Mouse (Mus musculus) hindbrain, embryonic 12.5 days (tissue): ENCODE measurements around the gene Comp. TPM values are rescaled to one million over a fixed set of nuclear protein-coding genes. Genes with fewer than 3 reads are reported as not detected.
A peak's percentile ranks its signal among the peaks of the same experiment; 100 is the strongest.

Source experiments
- ATAC-seq: fragments of 200-750 bp; cut with Nextera tagmentation; 2 replicates; pipeline ENCODE4 v1.8.0; 2017; ENCODE audit warnings: moderate TSS enrichment; ENCODE audit not compliant: low FRiP score
- H3K27ac ChIP-seq: fragments of 300-500 bp; sonication (generic); 2 replicates; pipeline ENCODE4 v1.5.1; 2016; ENCODE audit warnings: mild to moderate bottlenecking
- H3K27me3 ChIP-seq: fragments of 300-500 bp; sonication (generic); 2 replicates; pipeline ENCODE4 v1.6.1; 2016; ENCODE audit warnings: mild to moderate bottlenecking
- H3K36me3 ChIP-seq: fragments of 300-500 bp; sonication (generic); 2 replicates; pipeline ENCODE4 v1.6.1; 2016; ENCODE audit warnings: mild to moderate bottlenecking
- H3K4me1 ChIP-seq: fragments of 300-500 bp; sonication (generic); 2 replicates; pipeline ENCODE4 v1.6.1; 2016
- H3K4me2 ChIP-seq: fragments of 300-500 bp; sonication (generic); replicated peaks from 2 replicates; pipeline ENCODE4 v1.6.1; 2016; ENCODE audit warnings: mild to moderate bottlenecking
- H3K4me3 ChIP-seq: fragments of 300-500 bp; sonication (generic); 2 replicates; pipeline ENCODE4 v1.5.1; 2016; ENCODE audit warnings: mild to moderate bottlenecking
- H3K9ac ChIP-seq: fragments of 300-500 bp; sonication (generic); 2 replicates; pipeline ENCODE4 v1.6.1; 2016; ENCODE audit warnings: mild to moderate bottlenecking, moderate library complexity
- H3K9me3 ChIP-seq: fragments of 300-500 bp; sonication (generic); replicated peaks from 2 replicates; pipeline ENCODE4 v1.6.1; 2016; ENCODE audit warnings: mild to moderate bottlenecking
- WGBS: fragments of 180-500 bp; shearing (Covaris S2); methylation state at CpG from one replicate; pipeline ENCODE4 v1.1.7; 2016; 5-methylcytosine and 5-hydroxymethylcytosine counted together
- polyA plus RNA-seq: library from polyadenylated mRNA; unstranded; fragments of >200 nt; fragmentation: Nextera tagmentation; extraction: Ambion mirVana; gene quantifications from 2 replicates; pipeline ENCODE4 v1.2.1, GENCODE M21; 2016

The Comp gene
- polyA plus RNA-seq, 1 experiment from 2014 or later: 1.2 TPM

DNA sequence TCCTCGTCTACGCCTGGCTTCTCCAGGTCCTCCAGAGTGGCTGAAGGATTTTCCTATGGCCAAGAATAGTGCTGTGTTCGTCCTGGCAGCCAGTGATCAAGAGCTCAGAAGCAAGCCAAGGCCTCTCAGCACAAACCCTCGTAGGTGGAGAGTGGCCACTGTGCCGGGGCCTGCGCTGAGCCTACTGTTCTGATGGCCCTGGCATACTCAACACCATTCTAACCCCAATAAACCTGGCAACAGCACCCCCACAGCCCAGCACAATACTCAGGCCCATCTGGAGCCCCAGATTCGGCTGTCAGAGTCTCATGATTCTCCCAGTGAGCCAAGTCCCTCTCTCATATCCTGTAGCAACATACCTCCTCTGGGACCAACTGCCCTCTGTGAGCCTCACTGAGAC lies 32.7 kb upstream of the Comp start:
- Histone ChIP-seq H3K4me1 (peaks cover 3% of the 10 kb centered on the region; the same call in 1 of the 2 replicates), H3K4me2 (no peak overlapping the region), H3K9ac (no peak overlapping the region), H3K27me3 (no peaks in the 10 kb centered on the region), H3K9me3 (no peaks in the 10 kb centered on the region), H3K36me3 (peaks cover 84% of the 10 kb centered on the region), H3K27ac (no peak overlapping the region), H3K4me3 (no peak overlapping the region)
- WGBS: 92% methylated on average over 7 of the region's 7 CpGs
- no peak for ATAC-seq

DNA sequence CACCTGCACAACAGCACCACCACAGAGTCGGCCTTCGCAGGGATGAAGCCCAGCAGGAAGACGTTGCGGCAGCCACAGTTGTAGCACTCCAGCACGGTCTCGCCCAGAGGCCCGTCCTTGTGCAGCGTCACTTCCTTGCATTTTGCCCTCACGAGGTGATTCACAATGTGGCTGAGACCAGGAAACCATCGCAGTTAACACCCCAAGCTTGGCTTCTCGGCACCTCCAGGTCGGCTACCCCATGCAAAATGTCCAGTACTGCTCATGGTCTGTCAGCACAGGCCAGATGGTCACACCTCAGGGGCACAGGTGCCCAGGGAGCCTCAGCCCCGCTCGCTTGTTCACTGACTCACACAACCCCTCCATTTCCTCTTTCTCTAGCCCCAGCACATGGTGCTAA lies 31.4 kb upstream of the Comp start:
- WGBS: 94% methylated on average over 14 of the region's 14 CpGs
- H3K27me3 ChIP-seq: no peaks in the 10 kb centered on the region
- ATAC-seq: no peak
- H3K9ac ChIP-seq: no peak overlapping the region
- peaks cover 5% of the 10 kb centered on the region; the same call in 1 of the 2 replicates for H3K4me1 ChIP-seq
- H3K4me2 ChIP-seq: no peak overlapping the region
- H3K27ac ChIP-seq: no peak overlapping the region
- peaks cover 78% of the 10 kb centered on the region for H3K36me3 ChIP-seq
- H3K4me3 ChIP-seq: no peak overlapping the region
- no peaks in the 10 kb centered on the region for H3K9me3 ChIP-seq

GRCm38 (mm10) chr8:70343076-70343475 lies 30.3 kb upstream of the Comp start:
- Histone ChIP-seq H3K27ac (no peak overlapping the region), H3K4me1 (peaks cover 5% of the 10 kb centered on the region; the same call in 1 of the 2 replicates), H3K36me3 (peaks cover 71% of the 10 kb centered on the region), H3K27me3 (no peaks in the 10 kb centered on the region), H3K4me3 (no peak overlapping the region), H3K9me3 (no peaks in the 10 kb centered on the region), H3K4me2 (no peak overlapping the region), H3K9ac (no peak overlapping the region)
- no peak for ATAC-seq
- WGBS: 82% methylated on average over 7 of the region's 7 CpGs

DNA sequence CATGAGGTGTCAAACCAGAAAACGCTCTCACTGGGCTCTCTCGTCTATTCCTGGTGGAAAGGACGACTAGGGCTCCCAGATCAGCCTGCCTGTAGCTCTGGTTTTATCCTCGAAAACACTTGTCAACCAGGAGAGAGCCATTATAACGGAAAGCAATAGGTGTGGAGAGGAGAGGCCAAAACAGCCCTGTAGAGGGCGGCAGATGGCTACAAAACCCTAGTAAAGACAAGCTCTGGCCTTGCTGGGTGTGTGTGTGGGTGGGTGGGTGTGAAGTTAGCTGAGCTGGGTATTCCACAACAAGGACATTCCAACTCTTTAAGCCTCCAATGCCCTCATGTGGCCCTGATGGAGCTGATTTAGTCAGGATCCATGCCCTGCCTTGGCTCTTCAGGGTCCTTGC lies 29.7 kb upstream of the Comp start:
- Histone ChIP-seq H3K4me2 (no peak overlapping the region), H3K36me3 (peaks cover 69% of the 10 kb centered on the region), H3K9me3 (no peaks in the 10 kb centered on the region), H3K27ac (no peak overlapping the region), H3K4me1 (peaks cover 8% of the 10 kb centered on the region; the same call in 1 of the 2 replicates), H3K27me3 (no peaks in the 10 kb centered on the region), H3K4me3 (no peak overlapping the region), H3K9ac (no peak overlapping the region)
- 65% methylated on average over 6 of the region's 6 CpGs for WGBS
- ATAC-seq: no peak

GRCm38 (mm10) chr8:70344279-70344678 lies 29.1 kb upstream of the Comp start:
- no peak overlapping the region for H3K27ac ChIP-seq
- ATAC-seq: no peak
- H3K4me1 ChIP-seq: peaks cover 14% of the 10 kb centered on the region; the same call in 1 of the 2 replicates
- 92% methylated on average over 2 of the region's 2 CpGs for WGBS
- no peak overlapping the region for H3K4me3 ChIP-seq
- H3K9ac ChIP-seq: 0 out of 2 replicates have a peak overlapping the region, but pooled peaks have one; percentile 24
- no peaks in the 10 kb centered on the region for H3K9me3 ChIP-seq
- no peaks in the 10 kb centered on the region for H3K27me3 ChIP-seq
- no peak overlapping the region for H3K4me2 ChIP-seq
- H3K36me3 ChIP-seq: peaks cover 69% of the 10 kb centered on the region

GRCm38 (mm10) chr8:70347443-70347842 lies 25.9 kb upstream of the Comp start:
- Histone ChIP-seq H3K4me2 (no peak overlapping the region), H3K4me1 (peaks cover 44% of the 10 kb centered on the region), H3K27ac (no peak overlapping the region), H3K27me3 (no peaks in the 10 kb centered on the region), H3K4me3 (no peak overlapping the region), H3K9me3 (no peaks in the 10 kb centered on the region), H3K9ac (no peak overlapping the region), H3K36me3 (peaks cover 45% of the 10 kb centered on the region)
- 85% methylated on average over 4 of the region's 4 CpGs for WGBS
- ATAC-seq: no peak

- 83% methylated on average over 1 of the region's 1 CpGs for WGBS
- Histone ChIP-seq H3K9ac (no peak overlapping the region), H3K36me3 (peaks cover 40% of the 10 kb centered on the region), H3K4me1 (peaks cover 44% of the 10 kb centered on the region), H3K4me3 (no peak overlapping the region), H3K9me3 (no peaks in the 10 kb centered on the region), H3K27me3 (no peaks in the 10 kb centered on the region), H3K4me2 (no peak overlapping the region), H3K27ac (no peak overlapping the region)
- no peak for ATAC-seq
Observed at GRCm38 (mm10) chr8:70347860-70348420, 25.4 kb upstream of the Comp start.

GRCm38 (mm10) chr8:70351035-70351999 lies 22.0 kb upstream of the Comp start:
- WGBS: 59% methylated on average over 15 of the region's 15 CpGs
- H3K9ac ChIP-seq: peak overlapping the region; percentile 99
- no peak for ATAC-seq

DNA sequence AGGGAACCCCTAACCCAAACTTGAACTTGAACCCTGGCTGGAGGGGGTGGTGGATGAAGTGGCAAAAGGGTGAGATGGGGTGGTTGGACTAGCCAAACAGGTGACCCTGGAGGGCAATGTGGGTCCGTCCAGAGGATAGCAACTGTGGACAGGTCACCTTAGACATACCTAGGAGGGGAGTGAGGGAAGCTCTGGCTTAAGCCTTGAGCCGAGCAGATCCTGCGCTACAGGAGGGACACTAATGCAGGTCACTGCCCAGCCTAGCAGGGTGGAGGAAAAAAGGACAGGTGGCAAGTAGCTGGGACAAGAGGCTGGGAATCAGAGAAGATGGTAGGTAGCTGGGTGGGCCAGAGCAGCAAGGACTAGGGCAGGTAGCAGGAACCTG lies 21.4 kb upstream of the Comp start:
- peaks cover 45% of the 10 kb centered on the region for H3K4me1 ChIP-seq
- no peak overlapping the region for H3K27ac ChIP-seq
- WGBS: 34% methylated on average over 3 of the region's 3 CpGs
- H3K9me3 ChIP-seq: no peaks in the 10 kb centered on the region
- H3K4me2 ChIP-seq: peak overlapping the region; percentile 90
- ATAC-seq: no peak
- H3K36me3 ChIP-seq: peaks cover 21% of the 10 kb centered on the region
- H3K27me3 ChIP-seq: no peaks in the 10 kb centered on the region
- peak overlapping the region; percentile 99 for H3K9ac ChIP-seq
- peak overlapping the region; percentile 100 for H3K4me3 ChIP-seq

More at GRCm38 (mm10) chr8:70351035-70351999, 22.0 kb upstream of the Comp start:
- Histone ChIP-seq H3K36me3 (peaks cover 25% of the 10 kb centered on the region), H3K4me3 (peak overlapping the region; percentile 100), H3K4me2 (peak overlapping the region; percentile 90), H3K9me3 (no peaks in the 10 kb centered on the region), H3K27ac (no peak overlapping the region), H3K4me1 (peaks cover 47% of the 10 kb centered on the region), H3K27me3 (no peaks in the 10 kb centered on the region)

- 1% methylated on average over 51 of the region's 64 CpGs for WGBS
- no peaks in the 10 kb centered on the region for H3K9me3 ChIP-seq
- peaks cover 45% of the 10 kb centered on the region for H3K4me1 ChIP-seq
- H3K27ac ChIP-seq: peak overlapping the region; percentile 86
- peaks cover 17% of the 10 kb centered on the region for H3K36me3 ChIP-seq
- no peaks in the 10 kb centered on the region for H3K27me3 ChIP-seq
- peak overlapping the region; percentile 100 for H3K4me3 ChIP-seq
- peak; percentile 27 for ATAC-seq
- peak overlapping the region; percentile 99 for H3K9ac ChIP-seq
- peak overlapping the region; percentile 90 for H3K4me2 ChIP-seq
Observed at GRCm38 (mm10) chr8:70352657-70353151, 20.7 kb upstream of the Comp start.

- WGBS: under 1% methylated on average over 60 of the region's 69 CpGs
Observed at GRCm38 (mm10) chr8:70353194-70353817, 20.1 kb upstream of the Comp start, which contains the start of gene Upf1. Gene Upf1 (minus strand): TSS chr8:70353278.

DNA sequence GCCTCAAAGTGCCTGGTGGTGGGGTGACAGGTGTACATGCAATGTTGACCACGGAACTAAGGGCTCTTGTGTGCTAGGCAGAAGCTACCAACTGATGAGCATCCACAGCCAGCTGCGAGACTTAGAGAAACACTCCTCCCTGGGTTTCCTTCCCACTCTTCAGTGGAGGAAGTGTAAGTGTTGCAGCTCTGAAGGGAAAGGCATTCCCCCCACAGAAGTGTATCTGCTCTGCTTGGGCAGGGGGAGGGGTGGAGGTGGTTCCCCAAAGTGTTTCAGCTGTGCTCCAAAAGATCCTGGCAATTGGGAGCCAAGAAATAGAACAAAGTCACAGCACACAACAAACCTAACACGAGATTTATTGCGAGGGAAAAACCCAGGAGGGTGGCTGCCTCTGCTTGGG lies 19.4 kb upstream of the Comp start:
- Histone ChIP-seq H3K4me2 (peak overlapping the region; percentile 90), H3K4me1 (peaks cover 39% of the 10 kb centered on the region), H3K9me3 (no peaks in the 10 kb centered on the region), H3K4me3 (peak overlapping the region; percentile 100), H3K27ac (peak overlapping the region; percentile 86), H3K27me3 (no peaks in the 10 kb centered on the region; the same call in 1 of the 2 replicates), H3K9ac (peak overlapping the region; percentile 55), H3K36me3 (peaks cover 10% of the 10 kb centered on the region)
- 75% methylated on average over 4 of the region's 4 CpGs for WGBS
- ATAC-seq: no peak

More at GRCm38 (mm10) chr8:70353194-70353817, 20.1 kb upstream of the Comp start, which contains the start of gene Upf1:
- peaks cover 45% of the 10 kb centered on the region for H3K4me1 ChIP-seq
- peaks cover 17% of the 10 kb centered on the region for H3K36me3 ChIP-seq
- H3K9me3 ChIP-seq: no peaks in the 10 kb centered on the region
- H3K9ac ChIP-seq: peak within 1 kb of the TSS; percentile 99
- H3K27me3 ChIP-seq: no peaks in the 10 kb centered on the region
- H3K27ac ChIP-seq: peak within 1 kb of the TSS; percentile 86
- ATAC-seq: peak; percentile 91
- peak within 1 kb of the TSS; percentile 100 for H3K4me3 ChIP-seq
- peak within 1 kb of the TSS; percentile 90 for H3K4me2 ChIP-seq
